Mouse (Mus musculus) embryo, embryonic 11 days (tissue): ENCODE measurements around the gene Rrp12.
"Not testable (repeated sequence)": the region's sequence is repeated elsewhere in the genome, so short reads cannot be mapped to it uniquely, and the experiment has no call there.

Experiments used
- DNase-seq: peaks from one replicate; pipeline ENCODE4 v3.0.0-alpha.2; 2015

Gene Rrp12

DNA sequence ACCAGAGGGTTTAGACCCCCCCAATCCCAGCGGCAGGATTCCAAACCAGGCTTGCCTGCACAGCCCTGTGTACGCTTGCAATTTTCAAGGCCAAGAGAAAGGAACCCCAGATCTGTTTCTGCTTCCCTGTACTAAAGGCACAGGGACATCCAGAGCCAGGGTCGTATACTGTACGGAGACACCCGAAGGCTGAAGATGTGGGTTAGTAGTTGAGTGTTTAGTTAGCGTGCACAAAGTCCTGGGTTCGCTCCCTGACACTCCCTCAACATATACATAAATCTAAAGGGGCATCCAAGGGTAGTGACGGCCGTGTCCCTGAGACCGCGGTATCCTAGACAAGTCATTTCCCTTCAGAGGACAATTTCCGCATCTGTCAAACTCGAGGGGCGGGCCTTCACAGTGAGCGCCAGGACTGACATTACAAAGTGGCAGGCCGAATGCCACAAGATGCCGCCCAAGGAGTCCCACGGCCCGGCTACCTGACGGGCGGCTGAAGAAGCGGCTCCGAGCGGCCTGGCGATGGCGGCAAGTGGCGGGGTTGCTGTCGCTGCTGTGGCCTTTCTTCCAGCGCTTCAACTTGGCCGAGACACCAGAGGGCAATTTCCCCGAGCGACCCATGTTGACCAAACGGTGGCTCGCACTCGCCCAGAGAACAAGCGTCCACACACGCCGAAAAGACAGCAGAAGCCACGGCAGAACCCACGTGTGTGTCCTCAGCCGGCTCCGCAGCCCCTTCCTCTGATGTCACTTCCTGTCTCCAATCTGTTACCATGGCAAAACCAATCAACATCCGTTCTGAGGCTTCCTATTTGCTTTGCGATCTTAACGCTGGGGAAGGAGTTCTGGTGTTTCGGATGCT lies at the start of gene Rrp12:
Gene Rrp12 (minus strand): TSS at position 714 of the 859 bp plus-strand sequence.
- peak; percentile 92 for DNase-seq

DNA sequence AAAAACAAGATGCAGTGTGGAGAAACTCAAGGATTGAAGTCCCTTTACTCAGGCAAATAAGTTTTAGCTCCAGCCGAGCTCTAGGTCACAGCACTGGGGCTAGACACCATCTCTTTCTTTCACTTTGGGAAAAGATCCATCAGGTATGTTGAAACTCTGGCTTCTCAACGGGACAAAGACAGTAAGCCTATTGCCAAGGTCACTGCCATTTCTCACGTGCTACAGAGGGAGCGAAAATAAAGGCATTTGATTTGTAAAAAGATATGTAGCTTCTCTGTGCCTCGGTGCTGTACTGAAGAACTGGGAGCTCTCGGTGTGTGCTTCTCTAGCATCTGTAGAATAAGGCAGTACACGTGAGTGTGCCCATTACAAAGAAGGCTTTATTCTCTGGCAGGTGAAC lies 47.9 kb upstream of the Rrp12 start:
- no peak for DNase-seq

DNA sequence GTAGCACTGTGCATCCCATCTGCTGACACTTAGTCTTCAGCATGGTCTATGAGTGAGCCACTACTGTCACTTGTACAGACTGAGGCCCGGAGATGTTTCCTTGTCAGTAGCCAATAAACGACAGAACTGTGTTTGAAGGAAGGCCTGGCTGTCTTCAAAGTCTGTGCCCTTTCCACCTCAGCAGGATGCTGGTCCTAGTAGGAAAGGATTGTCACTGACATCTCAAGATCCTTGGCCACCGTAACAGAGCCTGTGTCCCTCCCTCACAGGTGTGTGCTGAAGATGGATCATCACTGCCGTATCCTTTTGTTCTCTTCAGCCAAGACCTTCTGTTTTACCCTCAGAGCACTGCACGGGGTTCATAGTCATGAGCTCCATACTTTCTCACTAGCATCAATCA lies 42.6 kb upstream of the Rrp12 start:
- no peak for DNase-seq

DNA sequence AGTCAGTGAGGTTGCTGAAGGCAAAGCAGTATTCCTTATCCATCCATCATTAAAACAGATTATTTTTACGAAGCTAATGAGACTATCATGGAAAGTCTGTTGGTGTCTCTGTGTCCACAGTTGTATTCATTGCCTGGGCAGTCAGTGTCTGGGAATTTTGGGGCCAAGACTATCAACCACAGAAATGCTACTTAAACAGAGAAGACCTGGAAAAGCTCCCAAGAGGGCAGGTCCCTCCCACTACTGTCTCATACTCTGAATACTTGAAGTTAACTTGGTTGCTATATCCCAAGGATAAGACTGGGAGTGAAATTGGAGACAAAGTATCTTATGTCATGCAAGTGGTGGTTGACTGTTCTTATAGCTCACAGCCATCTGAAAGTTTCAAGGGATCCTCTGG lies 39.9 kb upstream of the Rrp12 start:
- DNase-seq: no peak

DNA sequence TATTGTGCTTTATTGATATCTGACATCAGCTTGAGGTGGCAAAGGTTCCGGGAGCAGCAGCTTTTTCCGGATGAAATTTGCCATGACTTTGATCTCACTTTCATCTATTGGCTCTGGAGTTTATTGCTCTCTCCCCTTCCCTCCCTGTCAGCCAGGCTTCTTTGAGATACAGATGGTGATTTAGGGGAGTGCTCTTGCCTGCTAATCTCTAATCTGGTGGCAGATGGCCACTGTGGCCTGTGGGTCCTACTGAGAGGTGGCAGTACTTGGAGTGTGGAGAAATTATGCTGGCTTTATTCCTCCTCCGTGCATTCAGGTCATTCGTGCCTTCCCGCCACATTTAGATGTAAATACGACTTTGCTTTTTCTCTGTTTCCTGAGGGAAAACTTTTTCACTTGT lies 38.2 kb upstream of the Rrp12 start:
- DNase-seq: peak; percentile 13

DNA sequence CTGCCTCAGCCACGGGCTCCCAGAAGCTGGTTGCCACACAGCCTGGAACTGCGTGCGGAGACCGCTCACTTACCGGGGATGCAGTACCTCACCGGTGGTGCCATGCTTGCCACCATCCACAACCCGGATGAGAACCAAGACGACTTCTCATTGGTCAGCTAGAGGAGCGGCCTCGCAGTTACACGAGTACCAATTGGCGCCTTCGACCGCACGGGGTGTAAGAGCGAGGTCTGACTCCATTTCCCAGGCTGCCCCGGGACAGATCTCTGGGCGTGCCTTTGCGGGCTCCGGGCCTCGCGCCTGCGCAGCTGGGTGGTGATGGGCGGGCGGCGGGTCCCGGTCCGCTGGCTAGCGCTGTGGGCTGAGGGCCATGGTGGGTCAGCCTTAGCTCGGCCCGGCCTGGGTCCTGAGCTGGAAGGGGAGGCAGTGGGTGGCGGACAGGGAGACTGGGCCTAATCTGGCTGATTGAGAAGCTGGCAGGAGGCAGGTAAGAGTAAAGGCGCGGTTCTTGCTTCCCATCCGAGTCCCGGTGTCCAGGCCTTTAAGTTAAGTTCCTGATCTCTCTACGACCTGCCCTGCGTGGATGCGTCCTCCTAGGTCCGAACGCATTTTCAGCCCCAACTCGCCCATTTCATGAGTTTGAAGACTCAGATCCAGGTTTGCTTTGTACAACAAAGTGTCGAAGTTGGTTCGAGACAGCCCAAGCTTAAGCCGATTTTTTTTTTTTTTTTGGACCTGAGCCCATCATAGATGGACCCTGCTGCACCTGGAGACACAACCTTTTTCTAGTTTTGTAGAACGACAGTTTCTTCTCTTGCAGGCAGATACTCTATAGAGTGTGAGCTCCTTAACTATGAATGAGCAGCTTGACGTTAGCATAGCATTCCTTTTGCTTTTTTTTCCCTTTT lies 37.5 kb upstream of the Rrp12 start, which contains the start of the genes Exosc1 and Zdhhc16:
Gene Exosc1 (minus strand): TSS at position 245 of the 908 bp plus-strand sequence.
Gene Zdhhc16 (plus strand): TSS at position 302 of the 908 bp plus-strand sequence.
- peak; percentile 99 for DNase-seq

DNA sequence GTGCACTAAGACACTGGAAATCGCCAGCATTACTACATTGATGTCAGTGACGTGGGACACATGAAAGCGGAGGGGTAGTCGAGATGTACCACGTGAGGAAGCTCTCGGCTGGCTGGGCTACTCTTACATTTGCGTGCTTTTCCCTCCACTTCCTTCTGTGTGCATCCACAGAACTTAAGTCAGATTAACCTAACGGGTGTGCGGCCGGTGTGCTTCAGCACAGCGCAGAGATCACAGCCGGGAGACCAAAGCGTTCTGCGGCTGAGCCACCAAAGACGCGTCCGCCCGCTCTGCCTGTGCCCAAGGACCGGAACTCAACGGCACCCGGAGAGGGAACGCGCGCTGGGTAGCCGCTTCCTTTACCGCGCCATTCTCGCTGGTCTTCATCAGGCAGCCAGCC lies 36.7 kb upstream of the Rrp12 start:
- peak; percentile 31 for DNase-seq

DNA sequence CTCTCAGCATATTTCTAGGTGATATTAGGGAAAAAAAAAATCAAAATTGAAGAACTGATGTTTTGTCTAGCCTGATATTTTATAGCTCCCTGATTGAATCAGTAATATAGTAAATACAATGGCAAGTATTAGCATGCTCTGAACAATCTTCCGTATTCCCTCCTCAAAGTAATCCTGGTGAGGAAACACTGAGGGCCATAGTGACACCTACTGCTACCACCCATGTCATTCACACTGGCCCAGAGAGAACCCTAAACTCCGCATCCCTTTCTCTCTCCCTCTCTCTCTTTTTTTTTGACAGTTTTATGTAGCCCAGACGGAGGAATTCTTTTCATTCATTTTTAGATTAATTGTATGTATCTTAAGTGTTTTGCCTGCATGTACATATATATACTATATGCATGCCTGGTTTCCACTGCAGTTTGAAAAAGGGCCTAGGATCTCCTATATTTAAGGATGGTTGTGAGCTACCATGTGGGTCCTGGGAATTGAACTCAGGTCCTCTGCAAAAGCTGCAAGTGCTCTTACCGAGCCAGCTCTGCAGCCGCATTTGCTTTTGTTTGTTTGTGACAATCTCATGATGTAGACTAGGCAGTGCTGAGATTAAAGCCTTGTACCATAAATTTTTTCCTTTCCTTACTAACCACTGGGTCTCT lies 24.6 kb upstream of the Rrp12 start:
- DNase-seq: no peak

DNA sequence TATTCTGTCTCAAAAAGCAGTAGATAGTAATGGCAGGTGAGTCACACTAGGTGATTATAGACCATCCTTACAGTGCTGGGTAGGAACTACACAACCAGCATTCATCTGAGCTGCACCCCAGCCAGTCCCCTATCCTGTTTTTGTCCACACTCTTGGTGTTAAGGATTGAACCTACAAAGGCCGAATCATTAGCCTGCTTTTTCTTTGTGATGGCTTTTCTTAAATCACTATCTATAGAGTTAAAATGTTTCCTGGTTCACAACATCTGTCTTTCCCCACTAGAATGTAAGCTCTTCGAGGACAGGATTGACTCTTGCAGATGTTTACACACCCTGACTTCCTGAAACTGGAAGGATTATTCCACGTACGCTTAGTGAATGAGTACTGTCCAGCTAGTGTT lies 23.5 kb upstream of the Rrp12 start:
- DNase-seq: no peak

DNA sequence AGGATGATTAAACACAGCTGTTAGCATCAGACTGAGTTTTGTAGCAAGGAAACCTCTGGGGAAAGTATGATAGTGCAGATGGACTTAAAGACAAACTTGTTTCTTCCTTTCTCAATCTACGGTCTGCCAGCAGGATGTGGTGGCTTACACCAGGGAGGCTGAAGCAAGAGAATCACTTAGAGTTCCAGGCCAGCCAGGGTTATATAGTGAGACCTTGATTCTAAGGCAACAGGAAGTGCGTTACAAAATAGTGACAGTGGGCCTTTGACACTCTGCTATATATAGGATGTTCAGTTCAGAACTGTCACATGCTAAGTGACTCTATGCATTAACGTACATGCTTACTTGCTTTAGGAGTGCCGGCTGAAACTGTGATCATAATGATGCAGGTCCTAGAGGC lies 20.9 kb upstream of the Rrp12 start:
- no peak for DNase-seq

DNA sequence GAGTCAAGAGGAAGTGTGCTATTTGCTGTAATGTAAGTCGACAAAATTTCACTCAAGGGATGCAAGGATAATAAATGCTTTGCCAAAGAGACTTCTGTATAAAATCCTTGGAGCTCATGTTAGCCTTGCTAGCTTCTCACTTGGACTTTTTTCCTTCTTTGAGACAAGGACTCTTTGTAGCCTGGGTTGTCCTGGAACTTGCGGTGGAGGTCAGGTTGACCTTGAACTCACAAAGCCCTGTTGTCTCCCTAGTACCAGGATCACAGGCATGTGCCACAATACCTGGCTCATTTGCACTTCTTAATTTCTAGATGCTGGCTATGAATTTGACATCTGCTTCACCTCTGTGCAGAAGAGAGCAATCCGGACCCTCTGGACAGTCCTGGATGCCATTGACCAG lies 19.3 kb upstream of the Rrp12 start:
- no peak for DNase-seq

DNA sequence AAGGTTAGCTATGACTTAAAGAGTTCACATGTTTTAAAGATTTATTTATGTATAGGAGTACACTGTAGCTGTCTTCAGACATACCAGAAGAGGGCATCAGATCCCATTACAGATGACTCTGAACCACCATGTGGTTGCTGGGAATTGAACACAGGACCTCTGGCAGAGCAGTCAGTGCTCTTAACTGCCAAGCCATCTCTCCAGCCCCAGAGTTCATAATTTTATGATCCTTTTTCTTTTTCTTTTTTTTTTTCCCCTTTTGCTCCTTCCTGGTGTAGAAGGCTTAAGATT lies 18.6 kb upstream of the Rrp12 start:
- not testable (repeated sequence) for DNase-seq

DNA sequence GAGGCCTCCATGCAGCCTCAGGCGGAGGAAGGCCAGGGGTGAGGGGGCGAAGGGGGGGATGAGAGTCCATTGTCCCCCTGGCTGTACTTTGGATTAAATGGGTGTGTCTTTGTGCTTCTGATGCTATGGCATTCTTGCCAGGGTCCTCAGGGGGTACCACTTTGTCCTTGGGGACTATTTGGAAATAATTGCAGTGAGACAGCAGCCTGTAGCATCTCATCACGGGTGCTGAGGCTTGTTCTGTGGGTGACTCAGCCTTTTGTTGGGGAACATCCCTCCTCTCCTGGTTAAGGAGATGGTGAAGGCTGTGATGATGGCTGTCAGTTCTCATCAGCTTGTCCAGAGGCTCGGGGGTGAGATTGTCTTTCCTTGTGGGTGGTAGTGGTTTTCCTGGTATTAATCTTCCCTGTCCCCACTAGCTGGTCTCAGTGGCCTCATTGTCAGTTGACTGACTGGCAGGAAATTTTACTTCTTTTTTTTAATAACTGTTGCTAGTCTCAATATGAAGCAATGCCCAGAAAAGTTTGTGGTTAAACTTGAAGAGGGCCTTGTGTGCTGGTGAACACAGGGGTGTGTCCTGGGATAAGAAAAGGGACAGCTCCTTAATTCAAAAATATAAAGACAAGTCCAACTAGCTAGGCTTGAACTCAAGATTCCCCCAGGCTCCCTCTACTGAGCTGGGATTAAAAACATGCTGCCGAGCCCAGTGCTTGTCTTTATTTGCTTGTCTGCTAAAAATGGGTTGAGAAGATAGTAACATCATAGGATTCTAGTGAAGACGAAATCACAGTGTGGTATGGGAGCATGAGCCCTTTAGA lies 18.0 kb upstream of the Rrp12 start:
- no peak for DNase-seq

DNA sequence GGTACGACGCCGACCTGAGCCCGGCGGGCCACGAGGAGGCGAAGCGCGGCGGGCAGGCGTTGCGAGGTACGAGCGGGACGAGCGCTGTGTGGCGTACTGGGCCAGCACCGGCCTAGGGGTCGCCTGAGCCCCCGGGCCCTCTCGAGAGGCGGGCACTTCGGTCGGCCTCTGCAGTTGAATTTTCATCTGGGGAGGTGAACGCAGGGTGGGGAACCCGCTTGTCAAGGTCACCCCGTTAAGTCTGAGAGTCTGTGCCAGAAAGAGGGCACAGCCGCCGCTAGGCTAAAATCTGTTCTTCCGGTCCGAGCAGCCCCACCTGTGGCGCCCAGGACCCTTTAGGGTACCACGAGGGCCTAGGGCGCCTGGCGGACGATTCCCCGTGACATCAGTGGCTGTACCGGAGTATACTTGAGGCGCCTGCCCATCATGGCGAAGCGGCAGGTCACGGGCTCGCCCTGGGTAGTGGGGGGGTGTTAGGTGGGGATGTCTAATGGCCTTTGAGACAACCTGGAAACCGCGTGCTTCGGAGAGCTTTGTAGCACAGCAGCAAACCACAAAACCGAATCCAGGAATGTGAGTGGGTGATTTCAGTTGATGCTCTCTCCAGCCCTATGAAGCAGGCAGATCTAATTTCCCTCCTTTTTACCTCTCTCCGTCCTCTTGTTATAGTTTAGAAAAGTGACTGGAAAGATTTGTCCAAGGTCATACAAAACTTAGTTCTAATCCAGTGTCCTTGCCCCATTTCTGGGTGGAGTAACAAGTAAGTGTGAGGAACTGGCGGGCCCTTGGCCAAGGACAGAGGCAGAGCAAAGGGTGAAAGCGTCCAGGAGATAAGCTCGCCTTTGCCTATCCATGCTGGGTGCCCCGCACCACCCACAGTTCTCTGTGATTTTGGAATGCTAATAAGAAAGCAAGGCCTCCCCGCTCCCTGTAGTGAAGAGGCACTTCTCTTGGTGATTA lies 16.4 kb upstream of the Rrp12 start:
- DNase-seq: peak; percentile 44

DNA sequence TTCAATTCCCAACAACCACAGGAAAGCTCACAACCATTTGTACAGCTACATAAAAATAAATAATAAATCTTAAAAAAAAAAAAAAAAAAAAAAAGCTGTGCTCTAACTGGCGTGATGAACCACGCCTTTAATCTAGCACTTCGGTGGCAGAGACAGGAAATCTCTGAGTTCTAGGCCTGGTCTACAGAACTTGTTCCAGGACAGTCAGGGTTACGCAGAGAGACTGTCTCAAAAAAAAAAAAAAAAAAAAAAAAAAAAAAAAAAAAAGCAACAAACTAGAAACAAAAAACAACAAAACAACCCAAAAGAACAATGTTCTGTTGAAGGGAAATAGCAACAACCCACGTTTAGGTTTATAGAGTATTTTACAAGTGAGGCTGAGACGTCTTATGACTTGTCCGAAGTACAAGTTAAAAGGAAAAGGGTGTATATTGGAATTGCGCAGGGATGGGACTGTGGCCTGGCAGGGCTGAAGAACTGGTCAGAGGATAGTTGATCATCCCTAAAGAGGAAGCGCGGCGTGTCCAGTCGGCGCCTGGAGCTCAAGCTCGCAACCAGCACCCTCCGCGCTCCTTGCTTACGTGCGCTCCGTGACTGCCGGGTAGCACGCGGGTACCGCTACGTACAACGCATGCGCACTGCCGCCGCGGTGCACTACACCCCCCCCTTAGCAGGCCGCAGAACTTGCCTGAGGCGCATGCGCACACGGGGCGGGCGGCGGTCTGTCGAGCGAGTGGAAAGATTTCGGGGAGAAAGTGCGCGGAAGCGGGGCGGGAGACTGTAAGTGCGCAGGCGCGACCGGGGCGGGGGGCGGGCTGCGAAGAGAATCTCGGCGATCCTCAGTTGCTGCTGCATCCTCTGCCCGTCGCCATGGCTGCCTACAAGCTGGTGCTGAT lies 15.5 kb upstream of the Rrp12 start, which contains the start of gene Pgam1:
Gene Pgam1 (plus strand): TSS at position 746 of the 896 bp plus-strand sequence.
- peak; percentile 99 for DNase-seq

DNA sequence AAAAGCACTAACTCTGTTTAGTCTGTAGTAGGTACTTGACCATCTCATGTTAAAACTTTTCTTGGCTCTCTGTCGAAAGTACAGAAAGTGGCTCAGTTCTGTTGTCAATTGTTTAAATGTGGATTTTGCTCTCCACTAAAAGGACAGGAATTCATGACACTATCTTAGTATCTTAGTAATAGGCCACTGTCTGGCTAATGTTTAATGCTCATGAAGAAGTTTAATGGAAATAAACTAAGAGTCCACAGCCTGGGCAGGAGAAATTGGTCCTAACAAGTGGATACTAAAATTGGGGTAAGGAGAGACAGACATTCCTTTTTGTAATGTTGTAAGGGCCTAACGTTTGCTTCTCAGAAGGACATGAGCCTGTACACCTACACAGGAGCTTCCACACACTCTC lies 14.4 kb upstream of the Rrp12 start:
- DNase-seq: no peak

DNA sequence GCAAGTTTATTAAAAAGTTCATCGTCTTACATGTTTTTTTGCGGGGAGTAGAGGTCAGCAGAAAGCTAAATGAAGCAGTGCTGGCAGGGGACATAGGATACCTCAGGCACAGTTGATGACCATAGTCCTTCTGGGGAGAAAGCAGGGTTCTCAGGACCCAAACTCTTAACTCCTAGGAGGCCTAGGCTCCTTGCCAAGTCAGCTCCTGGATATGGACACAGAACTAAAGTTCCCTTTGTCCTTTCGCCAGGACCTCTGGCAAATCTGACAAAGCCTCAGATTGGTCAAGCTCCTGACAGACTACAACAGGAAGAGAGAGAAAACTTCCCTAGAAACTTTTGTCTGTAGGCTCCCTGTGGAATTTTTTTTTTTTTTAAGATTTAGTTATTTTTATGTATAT lies 12.8 kb upstream of the Rrp12 start:
- DNase-seq: no peak

DNA sequence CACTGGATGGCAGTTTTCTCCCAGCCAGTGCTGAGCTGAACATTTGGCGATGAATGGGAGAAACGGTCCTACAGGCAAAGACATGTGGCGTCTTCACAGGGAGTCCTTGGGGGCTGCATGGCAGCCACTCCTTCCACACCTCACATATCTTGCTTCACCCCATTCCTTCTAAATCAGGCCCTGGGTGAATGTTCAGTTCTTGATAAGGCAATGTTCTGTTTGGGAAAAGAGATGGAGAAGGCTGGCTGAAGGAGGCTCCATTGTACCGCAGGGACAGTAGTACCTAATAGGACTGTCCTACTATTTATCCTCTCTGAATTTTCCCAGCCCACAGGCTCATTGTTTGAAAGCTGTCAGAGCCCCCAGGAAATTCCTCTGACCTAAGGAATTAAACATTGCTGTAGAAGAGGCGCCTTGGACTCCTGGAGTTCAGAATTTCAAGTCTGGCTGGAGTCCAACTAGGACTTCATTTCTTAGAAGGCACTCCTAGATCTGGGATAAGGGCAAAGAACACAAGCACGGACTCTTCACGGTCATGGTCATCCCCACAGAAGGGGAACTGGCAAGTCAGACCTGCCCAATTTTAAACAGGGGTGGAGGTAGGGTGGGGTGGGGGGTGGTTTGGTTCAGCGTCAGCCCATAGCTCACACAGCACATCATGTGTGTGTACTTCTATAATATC lies 11.2 kb upstream of the Rrp12 start:
- no peak for DNase-seq

DNA sequence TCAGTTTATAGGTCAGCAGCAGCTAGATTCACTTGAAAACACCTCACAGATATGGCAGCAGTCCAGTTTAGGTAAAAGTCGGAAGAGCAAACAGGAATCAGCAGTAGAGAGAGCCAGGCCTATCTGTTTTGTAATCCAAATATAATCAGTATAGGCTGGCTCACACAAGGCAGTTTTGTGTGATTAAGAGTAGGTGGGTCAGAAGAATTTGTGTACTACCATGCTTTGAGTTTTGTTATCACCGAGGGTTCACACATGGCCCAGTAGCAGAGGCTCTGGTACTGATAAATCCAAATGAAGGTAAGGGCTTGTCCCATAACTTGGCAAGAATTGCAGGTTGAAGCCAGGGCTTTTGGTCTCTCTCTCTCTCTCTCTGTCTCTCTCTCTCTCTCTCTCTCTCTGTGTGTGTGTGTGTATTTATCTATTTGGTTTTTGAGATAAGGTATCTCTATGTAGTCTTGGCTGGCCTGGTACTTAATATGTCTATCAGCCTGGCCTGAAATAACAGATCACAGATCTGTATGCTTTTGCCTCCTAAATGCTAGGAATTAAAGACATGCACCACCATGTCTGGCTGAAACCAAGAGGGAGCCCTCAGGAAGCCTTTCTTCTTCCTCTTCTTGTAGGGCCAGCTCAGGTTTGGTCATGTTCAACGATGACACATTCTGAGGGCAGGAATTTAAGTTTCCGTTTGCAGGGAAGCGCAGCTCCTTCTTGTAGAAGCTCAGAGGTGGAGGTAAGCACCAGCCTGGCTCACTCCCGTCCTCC lies 10.5 kb upstream of the Rrp12 start:
- DNase-seq: no peak
